Mouse (Mus musculus) embryonic facial prominence, embryonic 10.5 days (tissue): ENCODE results near the gene Enox1. TPM values are rescaled to one million over a fixed set of nuclear protein-coding genes. Genes with fewer than 3 reads are reported as not detected.

Experiments
- DNase-seq: peaks from one replicate; pipeline ENCODE4 v3.0.0-alpha.2; 2017; ENCODE audit warnings: low spot score
- H3K27ac ChIP-seq: fragments of 300-500 bp; sonication (generic); replicated peaks from 2 replicates; pipeline ENCODE4 v1.5.1; 2016; ENCODE audit warnings: mild to moderate bottlenecking
- H3K27me3 ChIP-seq: fragments of 300-500 bp; sonication (generic); replicated peaks from 2 replicates; pipeline ENCODE4 v1.6.1; 2016; ENCODE audit warnings: low read depth, mild to moderate bottlenecking; ENCODE audit not compliant: poor library complexity, severe bottlenecking
- H3K36me3 ChIP-seq: fragments of 300-500 bp; sonication (generic); replicated peaks from 2 replicates; pipeline ENCODE4 v1.6.1; 2016; ENCODE audit warnings: mild to moderate bottlenecking, moderate library complexity
- H3K4me1 ChIP-seq: fragments of 300-500 bp; sonication (generic); 2 replicates; pipeline ENCODE4 v1.6.1; 2016
- H3K4me3 ChIP-seq: fragments of 300-500 bp; sonication (generic); 2 replicates; pipeline ENCODE4 v1.5.1; 2016; ENCODE audit warnings: mild to moderate bottlenecking, moderate library complexity
- H3K9me3 ChIP-seq: fragments of 300-500 bp; sonication (generic); 2 replicates; pipeline ENCODE4 v1.6.1; 2016; ENCODE audit warnings: mild to moderate bottlenecking
- whole genome bisulfite sequencing: fragments of 180-500 bp; shearing (Covaris S2); methylation state at CpG from one replicate; pipeline ENCODE4 v1.1.7; 2016; 5-methylcytosine and 5-hydroxymethylcytosine counted together
- polyA plus RNA-seq: library from polyadenylated mRNA; unstranded; fragments of >200 nt; fragmentation: Nextera tagmentation; extraction: Ambion mirVana; gene quantifications from 2 replicates; pipeline ENCODE4 v1.2.1, GENCODE M21; 2016

Gene Enox1
- polyA plus RNA-seq, 1 experiment from 2014 or later, result 9.1 TPM

- Histone ChIP-seq H3K27me3 (no peaks in the 10 kb centered on the region), H3K4me3 (no peak overlapping the region), H3K4me1 (no peaks in the 10 kb centered on the region), H3K9me3 (no peaks in the 10 kb centered on the region), H3K36me3 (no peaks in the 10 kb centered on the region), H3K27ac (no peak overlapping the region)
- 68% methylated on average over 4 of the region's 4 CpGs for WGBS
- DNase-seq, result no peak
Observed at GRCm38 (mm10) chr14:77258186-77258585, 101.6 kb downstream of the Enox1 start.

GRCm38 (mm10) chr14:77259686-77260085, 103.1 kb downstream of the Enox1 start:
- no peak for DNase-seq
- Histone ChIP-seq H3K27me3 (no peaks in the 10 kb centered on the region), H3K27ac (no peak overlapping the region), H3K36me3 (no peaks in the 10 kb centered on the region), H3K4me3 (no peak overlapping the region), H3K4me1 (no peaks in the 10 kb centered on the region), H3K9me3 (no peaks in the 10 kb centered on the region)
- 91% methylated on average over 5 of the region's 5 CpGs for WGBS

GRCm38 (mm10) chr14:77260107-77260506, 103.5 kb downstream of the Enox1 start:
- no peak overlapping the region for H3K4me3 ChIP-seq
- 58% methylated on average over 4 of the region's 4 CpGs for WGBS

GRCm38 (mm10) chr14:77266805-77267771, 110.5 kb downstream of the Enox1 start:
- WGBS, result 72% methylated on average over 17 of the region's 17 CpGs
- no peak for DNase-seq
- Histone ChIP-seq H3K4me1 (peaks cover 8% of the 10 kb centered on the region), H3K9me3 (no peaks in the 10 kb centered on the region), H3K4me3 (no peak overlapping the region), H3K27ac (no peak overlapping the region), H3K27me3 (no peaks in the 10 kb centered on the region), H3K36me3 (no peaks in the 10 kb centered on the region)

More at GRCm38 (mm10) chr14:77260107-77260506, 103.5 kb downstream of the Enox1 start:
- H3K9me3 ChIP-seq, result no peaks in the 10 kb centered on the region
- H3K27ac ChIP-seq, result no peak overlapping the region
- H3K36me3 ChIP-seq, result no peaks in the 10 kb centered on the region
- no peaks in the 10 kb centered on the region for H3K4me1 ChIP-seq
- DNase-seq, result no peak
- H3K27me3 ChIP-seq, result no peaks in the 10 kb centered on the region

GRCm38 (mm10) chr14:77272248-77272930, 115.8 kb downstream of the Enox1 start:
- Histone ChIP-seq H3K36me3 (no peaks in the 10 kb centered on the region), H3K4me1 (peaks cover 8% of the 10 kb centered on the region), H3K9me3 (no peaks in the 10 kb centered on the region), H3K4me3 (no peak overlapping the region), H3K27me3 (no peaks in the 10 kb centered on the region), H3K27ac (no peak overlapping the region)
- no peak for DNase-seq
- WGBS, result 74% methylated on average over 12 of the region's 12 CpGs

GRCm38 (mm10) chr14:77272931-77273446, 116.4 kb downstream of the Enox1 start:
- no peaks in the 10 kb centered on the region for H3K9me3 ChIP-seq
- DNase-seq, result no peak
- no peak overlapping the region for H3K27ac ChIP-seq
- 59% methylated on average over 13 of the region's 13 CpGs for WGBS
- no peak overlapping the region for H3K4me3 ChIP-seq
- no peaks in the 10 kb centered on the region for H3K27me3 ChIP-seq
- no peaks in the 10 kb centered on the region for H3K36me3 ChIP-seq
- peaks cover 8% of the 10 kb centered on the region; the same call in 1 of the 2 replicates for H3K4me1 ChIP-seq

GRCm38 (mm10) chr14:77273721-77274120, 117.2 kb downstream of the Enox1 start:
- Histone ChIP-seq H3K9me3 (no peaks in the 10 kb centered on the region), H3K4me3 (no peak overlapping the region), H3K27ac (no peak overlapping the region), H3K4me1 (peaks cover 8% of the 10 kb centered on the region; the same call in 1 of the 2 replicates), H3K27me3 (no peaks in the 10 kb centered on the region), H3K36me3 (no peaks in the 10 kb centered on the region)
- 82% methylated on average over 6 of the region's 6 CpGs for WGBS
- DNase-seq, result no peak

- WGBS, result 93% methylated on average over 6 of the region's 6 CpGs
- Histone ChIP-seq H3K4me1 (peaks cover 8% of the 10 kb centered on the region; the same call in 1 of the 2 replicates), H3K36me3 (no peaks in the 10 kb centered on the region), H3K27me3 (no peaks in the 10 kb centered on the region), H3K4me3 (no peak overlapping the region), H3K27ac (no peak overlapping the region), H3K9me3 (no peaks in the 10 kb centered on the region)
- DNase-seq, result no peak
Observed at GRCm38 (mm10) chr14:77275607-77276006, 119.0 kb downstream of the Enox1 start.

GRCm38 (mm10) chr14:77279143-77279542, 122.6 kb downstream of the Enox1 start:
- no peak for DNase-seq
- Histone ChIP-seq H3K4me1 (peaks cover 3% of the 10 kb centered on the region; the same call in 1 of the 2 replicates), H3K4me3 (no peak overlapping the region), H3K27ac (no peak overlapping the region), H3K9me3 (no peaks in the 10 kb centered on the region), H3K27me3 (no peaks in the 10 kb centered on the region), H3K36me3 (no peaks in the 10 kb centered on the region)
- 89% methylated on average over 4 of the region's 4 CpGs for WGBS

- H3K4me1 ChIP-seq, result peaks cover 3% of the 10 kb centered on the region; the same call in 1 of the 2 replicates
- no peak overlapping the region for H3K4me3 ChIP-seq
- no peak for DNase-seq
- H3K27me3 ChIP-seq, result no peaks in the 10 kb centered on the region
- H3K27ac ChIP-seq, result no peak overlapping the region
- H3K36me3 ChIP-seq, result no peaks in the 10 kb centered on the region
- no peaks in the 10 kb centered on the region for H3K9me3 ChIP-seq
- WGBS, result 84% methylated on average over 2 of the region's 2 CpGs
Observed at GRCm38 (mm10) chr14:77280454-77280853, 123.9 kb downstream of the Enox1 start.

GRCm38 (mm10) chr14:77280893-77281292, 124.3 kb downstream of the Enox1 start:
- H3K9me3 ChIP-seq, result no peaks in the 10 kb centered on the region
- H3K4me3 ChIP-seq, result no peak overlapping the region
- WGBS, result 75% methylated on average over 7 of the region's 7 CpGs
- no peak overlapping the region for H3K27ac ChIP-seq
- H3K4me1 ChIP-seq, result peaks cover 3% of the 10 kb centered on the region; the same call in 1 of the 2 replicates
- no peaks in the 10 kb centered on the region for H3K27me3 ChIP-seq
- DNase-seq, result no peak
- H3K36me3 ChIP-seq, result no peaks in the 10 kb centered on the region

GRCm38 (mm10) chr14:77283939-77284338, 127.4 kb downstream of the Enox1 start:
- WGBS, result 74% methylated on average over 4 of the region's 4 CpGs
- Histone ChIP-seq H3K27ac (no peak overlapping the region), H3K27me3 (no peaks in the 10 kb centered on the region), H3K36me3 (no peaks in the 10 kb centered on the region), H3K9me3 (no peaks in the 10 kb centered on the region), H3K4me1 (peaks cover 3% of the 10 kb centered on the region; the same call in 1 of the 2 replicates), H3K4me3 (no peak overlapping the region)
- no peak for DNase-seq
